Mouse (Mus musculus) cerebellum, adult 2 months (tissue): ENCODE data around the gene Rdh16f1.

ENCODE experiments used
- CTCF ChIP-seq: fragments of 200-500 bp; IDR thresholded peaks from 2 replicates; pipeline ENCODE4 v1.5.1; 2011; ENCODE audit warnings: low read depth, mild to moderate bottlenecking, control low read depth, low read length, moderate library complexity, borderline replicate concordance; ENCODE audit not compliant: insufficient read depth
- POLR2A ChIP-seq: fragments of 200-500 bp; IDR thresholded peaks from 2 replicates; pipeline ENCODE4 v1.6.1; 2011; ENCODE audit warnings: low read length, control low read depth, borderline replicate concordance; ENCODE audit not compliant: insufficient read depth

GRCm38 (mm10) chr10:127736916-127737315 is 22.7 kb upstream of the Rdh16f1 start:
- TF ChIP-seq CTCF (no peak), POLR2A (no peak)
